Mouse (Mus musculus): ENCODE measurements around the gene Anks1. TPM values are rescaled to one million over a fixed set of nuclear protein-coding genes. Genes with fewer than 3 reads are reported as not detected.

Gene Anks1
- polyA plus RNA-seq, 1 experiment from 2014 or later = 22.5 TPM

DNA sequence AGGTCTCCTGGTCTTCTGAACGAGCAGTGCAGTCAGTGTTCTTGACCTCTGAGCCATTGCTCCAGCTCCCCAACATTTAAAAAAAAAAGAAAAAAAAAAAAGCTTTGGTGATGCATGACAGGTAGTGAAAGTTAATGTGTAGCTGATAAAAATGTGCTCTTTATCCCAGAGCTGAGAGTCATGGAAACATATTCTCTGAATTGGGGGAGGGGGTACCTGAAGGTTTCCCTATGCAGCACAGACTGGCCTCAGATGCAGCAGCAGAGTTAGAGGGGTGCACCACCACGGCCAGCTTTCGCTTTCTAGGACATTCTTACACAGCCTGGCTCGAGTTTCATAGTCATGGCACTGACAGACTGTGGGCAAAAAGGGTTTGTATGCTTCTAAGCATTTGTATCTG is 105.3 kb downstream of the Anks1 start:
- no peak for ATAC-seq (ENCODE audit: insufficient number of reproducible peaks, insufficient read depth, low FRiP score, low TSS enrichment)
- H3K36me3 ChIP-seq = peaks cover 10% of the 10 kb centered on the region; the same call in 1 of the 2 replicates
- H3K4me2 ChIP-seq (replicated peaks) = no peak overlapping the region
- H3K27ac ChIP-seq = peak overlapping the region; percentile 46
- no peaks in the 10 kb centered on the region for H3K27me3 ChIP-seq
- no peak overlapping the region for H3K4me3 ChIP-seq
- H3K9ac ChIP-seq = no peak overlapping the region
- peaks cover 40% of the 10 kb centered on the region for H3K4me1 ChIP-seq
- 44% methylated on average over 4 of the region's 4 CpGs for WGBS
- H3K9me3 ChIP-seq = no peaks in the 10 kb centered on the region

DNA sequence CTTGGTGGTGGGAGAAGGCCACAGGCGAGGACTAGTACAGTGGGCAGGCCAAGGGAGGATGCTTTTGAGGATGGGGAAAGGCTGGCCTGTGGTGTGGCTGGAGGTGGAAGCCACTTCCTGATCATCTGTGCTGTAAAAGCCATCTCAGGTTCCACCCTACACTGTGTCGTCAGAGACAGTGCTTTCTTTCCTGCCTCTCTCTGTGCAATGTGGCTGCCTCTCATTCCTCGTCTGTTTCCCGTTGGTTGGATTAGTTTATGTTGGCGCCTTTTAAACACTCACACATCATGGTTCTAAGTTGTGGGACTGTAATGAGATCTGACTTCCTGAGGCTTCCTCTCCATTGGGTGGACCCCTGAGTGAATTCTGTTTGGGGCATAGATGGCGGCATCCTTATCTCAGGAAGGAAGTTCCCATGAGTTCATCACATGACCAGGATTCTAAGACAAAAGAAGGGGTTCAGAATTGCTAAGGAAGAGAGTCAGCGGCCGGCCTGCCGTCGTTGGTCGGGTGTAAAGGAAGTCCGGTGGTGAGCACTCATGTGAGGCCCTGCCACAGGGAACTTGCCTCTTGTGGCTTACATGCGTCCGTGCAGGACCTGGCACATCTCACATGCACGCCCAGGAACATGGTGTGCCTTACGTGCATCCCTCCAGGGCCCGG is 106.1 kb downstream of the Anks1 start:
- H3K9ac ChIP-seq = no peak overlapping the region
- no peaks in the 10 kb centered on the region for H3K9me3 ChIP-seq
- peak overlapping the region; percentile 46 for H3K27ac ChIP-seq
- H3K4me1 ChIP-seq = peaks cover 34% of the 10 kb centered on the region
- no peaks in the 10 kb centered on the region for H3K27me3 ChIP-seq
- no peak overlapping the region for H3K4me3 ChIP-seq
- no peak for ATAC-seq (ENCODE audit: insufficient number of reproducible peaks, insufficient read depth, low FRiP score, low TSS enrichment)
- no peak overlapping the region for H3K4me2 ChIP-seq (replicated peaks)
- WGBS = 75% methylated on average over 17 of the region's 17 CpGs
- 0 out of 2 replicates have a peak, but pooled peaks cover 7% of the 10 kb centered on the region for H3K36me3 ChIP-seq

GRCm38 (mm10) chr17:28016056-28016797 is 107.1 kb downstream of the Anks1 start:
- no peak overlapping the region for H3K4me3 ChIP-seq
- H3K9me3 ChIP-seq = no peaks in the 10 kb centered on the region
- H3K27me3 ChIP-seq = no peaks in the 10 kb centered on the region
- H3K9ac ChIP-seq = no peak overlapping the region
- H3K36me3 ChIP-seq = 0 out of 2 replicates have a peak, but pooled peaks cover 7% of the 10 kb centered on the region
- H3K4me2 ChIP-seq (replicated peaks) = no peak overlapping the region
- 81% methylated on average over 8 of the region's 8 CpGs for WGBS
- no peak for ATAC-seq (ENCODE audit: insufficient number of reproducible peaks, insufficient read depth, low FRiP score, low TSS enrichment)
- H3K27ac ChIP-seq = peak overlapping the region; percentile 14; the same call in 1 of the 2 replicates
- peaks cover 34% of the 10 kb centered on the region for H3K4me1 ChIP-seq

DNA sequence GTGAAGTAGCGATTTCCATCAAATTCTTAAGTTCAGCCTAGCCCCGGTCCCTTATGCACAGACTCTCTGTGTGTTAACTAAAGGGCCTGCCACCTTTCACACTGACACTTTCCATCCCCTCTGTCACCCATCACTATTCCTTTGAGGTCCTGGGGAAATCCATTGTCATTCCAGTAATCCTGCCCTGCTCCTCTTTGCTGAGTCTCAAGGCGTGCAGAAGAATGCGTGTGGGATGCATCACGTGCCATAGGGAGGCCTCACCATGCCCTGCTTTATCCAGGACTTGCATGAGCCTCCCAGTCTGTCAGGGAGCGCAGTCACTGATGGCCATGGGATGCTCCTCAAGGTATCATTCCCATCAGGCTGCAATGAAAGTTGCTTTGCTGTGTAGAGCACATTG is 109.2 kb downstream of the Anks1 start:
- ATAC-seq (ENCODE audit: insufficient number of reproducible peaks, insufficient read depth, low FRiP score, low TSS enrichment) = no peak
- no peak overlapping the region for H3K4me3 ChIP-seq
- H3K27me3 ChIP-seq = no peaks in the 10 kb centered on the region
- 75% methylated on average over 6 of the region's 6 CpGs for WGBS
- peaks cover 38% of the 10 kb centered on the region for H3K4me1 ChIP-seq
- H3K36me3 ChIP-seq = no peaks in the 10 kb centered on the region
- H3K9me3 ChIP-seq = no peaks in the 10 kb centered on the region
- no peak overlapping the region for H3K9ac ChIP-seq
- H3K27ac ChIP-seq = 0 out of 2 replicates have a peak overlapping the region, but pooled peaks have one; percentile 18
- H3K4me2 ChIP-seq (replicated peaks) = no peak overlapping the region

DNA sequence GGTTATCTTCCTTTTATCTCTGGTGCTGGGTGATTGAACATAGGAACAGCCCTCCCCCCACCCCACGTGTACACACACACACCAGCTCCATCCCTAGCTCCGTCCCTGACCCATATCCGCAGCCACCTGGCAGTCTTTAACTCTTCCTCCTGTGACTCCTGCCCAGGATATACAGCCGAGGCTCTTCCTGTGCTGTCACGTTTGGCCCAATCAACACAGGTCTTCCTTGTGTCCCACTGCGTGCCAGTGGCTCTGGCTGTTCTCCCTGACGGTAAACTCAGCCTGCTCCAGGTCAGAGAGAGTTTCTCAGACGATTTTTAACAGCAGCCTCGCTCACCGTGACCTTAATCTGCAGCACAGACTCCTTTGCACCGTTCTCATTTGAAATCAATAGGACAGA is 109.7 kb downstream of the Anks1 start:
- ATAC-seq (ENCODE audit: insufficient number of reproducible peaks, insufficient read depth, low FRiP score, low TSS enrichment) = no peak
- Histone ChIP-seq H3K9ac (no peak overlapping the region), H3K4me2 (replicated peaks) (no peak overlapping the region), H3K4me3 (no peak overlapping the region), H3K36me3 (no peaks in the 10 kb centered on the region), H3K27ac (0 out of 2 replicates have a peak overlapping the region, but pooled peaks have one; percentile 18), H3K4me1 (peaks cover 37% of the 10 kb centered on the region), H3K27me3 (no peaks in the 10 kb centered on the region), H3K9me3 (no peaks in the 10 kb centered on the region)
- WGBS = 50% methylated on average over 11 of the region's 11 CpGs

DNA sequence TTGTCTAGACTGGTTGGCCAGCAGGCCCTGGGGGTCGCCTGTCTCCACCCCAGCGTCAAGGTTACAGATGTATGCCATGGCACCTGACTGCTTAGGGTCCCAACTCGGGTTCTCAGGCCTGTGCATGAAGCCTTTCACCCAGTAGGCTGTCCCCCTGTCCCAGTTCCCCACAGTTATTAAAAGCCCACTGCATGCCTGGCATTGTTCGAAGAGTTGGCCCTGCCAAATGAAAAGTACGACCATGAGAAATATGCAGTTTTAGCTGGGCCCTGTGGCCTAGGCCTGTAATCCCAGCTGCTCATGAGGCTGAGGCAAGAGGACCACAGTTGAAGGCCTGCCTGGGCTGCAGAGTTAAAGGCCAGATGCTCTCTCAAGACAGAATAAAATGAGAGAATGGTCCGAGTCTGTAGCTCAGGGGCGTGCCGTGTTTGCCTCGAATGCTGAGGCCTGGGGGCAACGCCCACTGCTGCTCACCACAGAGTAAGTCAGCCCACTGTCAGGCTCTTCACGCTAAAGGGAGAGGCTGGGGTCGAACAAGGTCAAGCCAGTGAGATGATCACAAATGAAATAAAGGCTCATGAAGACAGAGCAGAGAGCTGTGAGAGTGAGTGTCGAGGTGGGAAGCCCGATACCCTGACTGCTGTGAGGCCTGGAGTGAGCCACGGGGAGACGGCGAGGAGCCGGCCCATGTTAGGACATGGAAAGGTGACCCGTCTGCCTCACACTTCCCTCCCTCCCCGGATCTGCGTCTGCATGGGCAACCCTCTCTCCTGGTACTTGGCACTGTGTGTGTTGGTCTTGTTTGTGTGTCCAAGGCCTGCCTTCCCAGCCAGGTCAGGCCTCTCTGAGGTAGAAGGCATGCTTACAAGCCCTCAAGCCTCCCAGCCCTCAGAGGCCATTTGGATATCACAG is 110.9 kb downstream of the Anks1 start:
- Histone ChIP-seq H3K27me3 (no peaks in the 10 kb centered on the region), H3K36me3 (no peaks in the 10 kb centered on the region), H3K9ac (no peak overlapping the region), H3K4me1 (peaks cover 38% of the 10 kb centered on the region), H3K9me3 (no peaks in the 10 kb centered on the region), H3K27ac (no peak overlapping the region; the same call in 1 of the 2 replicates), H3K4me3 (no peak overlapping the region), H3K4me2 (replicated peaks) (no peak overlapping the region)
- ATAC-seq (ENCODE audit: insufficient number of reproducible peaks, insufficient read depth, low FRiP score, low TSS enrichment) = no peak
- 72% methylated on average over 21 of the region's 21 CpGs for WGBS

- Histone ChIP-seq H3K27ac (no peak overlapping the region), H3K4me2 (replicated peaks) (no peak overlapping the region), H3K27me3 (no peaks in the 10 kb centered on the region), H3K9ac (no peak overlapping the region), H3K4me1 (peaks cover 54% of the 10 kb centered on the region), H3K4me3 (no peak overlapping the region), H3K36me3 (no peaks in the 10 kb centered on the region), H3K9me3 (no peaks in the 10 kb centered on the region)
- no peak for ATAC-seq (ENCODE audit: insufficient number of reproducible peaks, insufficient read depth, low FRiP score, low TSS enrichment)
- 60% methylated on average over 10 of the region's 10 CpGs for WGBS
Observed at GRCm38 (mm10) chr17:28021911-28022310, 112.8 kb downstream of the Anks1 start.

- ATAC-seq (ENCODE audit: insufficient number of reproducible peaks, insufficient read depth, low FRiP score, low TSS enrichment) = no peak
- 83% methylated on average over 22 of the region's 22 CpGs for WGBS
- H3K27me3 ChIP-seq = no peaks in the 10 kb centered on the region
- H3K4me3 ChIP-seq = no peak overlapping the region
- no peak overlapping the region for H3K27ac ChIP-seq
- H3K36me3 ChIP-seq = peaks cover 3% of the 10 kb centered on the region; the same call in 1 of the 2 replicates
- no peak overlapping the region for H3K4me2 ChIP-seq (replicated peaks)
- no peaks in the 10 kb centered on the region for H3K9me3 ChIP-seq
- H3K9ac ChIP-seq = no peak overlapping the region
- H3K4me1 ChIP-seq = peaks cover 55% of the 10 kb centered on the region
Observed at GRCm38 (mm10) chr17:28022854-28023655, 113.9 kb downstream of the Anks1 start.

DNA sequence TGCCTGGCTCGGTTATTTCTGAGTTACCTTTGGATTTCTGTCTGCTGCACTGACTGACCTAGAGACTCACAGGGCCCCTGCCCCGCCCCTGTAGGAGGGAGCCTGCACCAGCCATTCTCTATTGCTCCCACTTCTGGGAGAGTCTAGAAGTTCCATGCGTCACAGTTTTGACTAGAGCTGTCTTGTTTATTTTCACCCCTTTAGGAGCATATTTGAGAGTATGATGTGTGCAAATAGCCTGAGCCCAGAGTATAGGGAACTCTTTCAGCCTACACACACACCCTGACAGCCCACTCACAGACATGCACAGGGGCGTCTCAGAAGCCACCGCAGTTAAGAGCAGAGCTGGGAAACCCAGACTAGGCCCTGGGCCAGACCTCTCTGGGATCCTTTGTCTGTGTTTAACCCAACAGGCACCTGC is 116.4 kb downstream of the Anks1 start:
- H3K4me3 ChIP-seq = no peak overlapping the region
- peaks cover 3% of the 10 kb centered on the region; the same call in 1 of the 2 replicates for H3K36me3 ChIP-seq
- no peaks in the 10 kb centered on the region for H3K9me3 ChIP-seq
- no peak overlapping the region for H3K4me2 ChIP-seq (replicated peaks)
- H3K27me3 ChIP-seq = no peaks in the 10 kb centered on the region
- no peak overlapping the region for H3K9ac ChIP-seq
- 66% methylated on average over 5 of the region's 5 CpGs for WGBS
- H3K27ac ChIP-seq = peak overlapping the region; percentile 73
- no peak for ATAC-seq (ENCODE audit: insufficient number of reproducible peaks, insufficient read depth, low FRiP score, low TSS enrichment)
- H3K4me1 ChIP-seq = peaks cover 54% of the 10 kb centered on the region

DNA sequence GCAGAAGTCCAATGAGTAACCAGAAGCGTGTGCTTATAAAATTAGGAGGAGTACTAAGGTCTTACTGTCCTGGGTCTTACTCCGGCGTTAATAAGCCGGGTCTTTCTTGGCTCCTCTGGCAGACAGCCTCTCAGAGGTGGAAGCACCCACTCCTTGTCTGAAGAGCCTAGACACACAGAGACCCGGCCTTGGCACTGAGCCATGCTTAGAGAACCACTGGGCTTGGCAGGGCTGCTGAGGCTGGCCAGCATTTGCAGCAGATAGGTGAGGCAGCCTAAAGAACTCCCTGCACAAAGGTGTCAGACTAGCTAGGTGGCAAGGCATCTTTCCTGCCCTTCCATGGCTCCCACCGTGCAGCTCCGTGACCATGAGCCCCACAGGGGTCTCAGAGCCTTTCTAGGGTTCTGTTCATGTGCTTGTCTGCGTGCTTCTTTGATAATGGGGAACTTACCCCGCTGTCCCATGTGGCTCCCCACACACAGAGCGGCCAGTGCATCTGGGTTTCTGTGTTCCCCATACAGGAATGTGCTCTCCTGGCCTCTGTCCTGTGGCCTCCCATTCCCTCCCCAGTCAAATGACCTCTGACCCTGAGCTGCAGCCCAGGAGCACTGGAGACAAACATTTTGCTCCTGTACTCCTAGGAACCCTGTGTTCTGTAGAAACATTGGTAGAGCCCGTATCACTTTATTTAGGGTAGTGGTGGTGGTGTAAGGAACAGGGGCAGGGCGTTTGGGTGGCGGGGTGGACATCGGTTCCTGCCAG is 117.2 kb downstream of the Anks1 start:
- Histone ChIP-seq H3K27ac (peak overlapping the region; percentile 73), H3K4me2 (replicated peaks) (no peak overlapping the region), H3K9me3 (no peaks in the 10 kb centered on the region), H3K27me3 (no peaks in the 10 kb centered on the region), H3K9ac (peak overlapping the region; percentile 16; the same call in 1 of the 2 replicates), H3K36me3 (peaks cover 3% of the 10 kb centered on the region; the same call in 1 of the 2 replicates), H3K4me3 (no peak overlapping the region), H3K4me1 (peaks cover 54% of the 10 kb centered on the region)
- no peak for ATAC-seq (ENCODE audit: insufficient number of reproducible peaks, insufficient read depth, low FRiP score, low TSS enrichment)
- WGBS = 72% methylated on average over 14 of the region's 14 CpGs
